Mouse (Mus musculus) hindbrain, embryonic 14.5 days (tissue): ENCODE data around the gene Erich2. TPM values are rescaled to one million over a fixed set of nuclear protein-coding genes. Genes with fewer than 3 reads are reported as not detected.

Source experiments
- ATAC-seq: fragments of 200-750 bp; cut with Nextera tagmentation; 2 replicates; pipeline ENCODE4 v1.8.0; 2017; ENCODE audit warnings: moderate number of reproducible peaks, mild to moderate bottlenecking, moderate TSS enrichment, moderate library complexity; ENCODE audit not compliant: low FRiP score
- DNase-seq: peaks from one replicate; pipeline ENCODE4 v3.0.0-alpha.2; 2015; ENCODE audit warnings: low spot score
- H3K27ac ChIP-seq: fragments of 300-500 bp; sonication (generic); 2 replicates; pipeline ENCODE4 v1.5.1; 2014; ENCODE audit warnings: mild to moderate bottlenecking, moderate library complexity
- H3K27me3 ChIP-seq: fragments of 300-500 bp; sonication (generic); 2 replicates; pipeline ENCODE4 v1.6.1; 2014; ENCODE audit warnings: mild to moderate bottlenecking, low read length, mixed read lengths; ENCODE audit not compliant: control insufficient read depth, insufficient read depth
- H3K36me3 ChIP-seq: fragments of 300-500 bp; sonication (generic); replicated peaks from 2 replicates; pipeline ENCODE4 v1.6.1; 2014; ENCODE audit not compliant: control insufficient read depth, insufficient read depth
- H3K4me1 ChIP-seq: fragments of 300-500 bp; sonication (generic); replicated peaks from 2 replicates; pipeline ENCODE4 v1.6.1; 2014; ENCODE audit warnings: antibody characterized with exemption, low read length, mixed read lengths; ENCODE audit not compliant: control insufficient read depth, insufficient read depth
- H3K4me2 ChIP-seq: fragments of 300-500 bp; sonication (generic); replicated peaks from 2 replicates; pipeline ENCODE4 v1.6.1; 2014; ENCODE audit warnings: mild to moderate bottlenecking, moderate library complexity
- H3K4me3 ChIP-seq: fragments of 300-500 bp; sonication (generic); replicated peaks from 2 replicates; pipeline ENCODE4 v1.5.1; 2014; ENCODE audit warnings: mild to moderate bottlenecking, low read length
- H3K9ac ChIP-seq: fragments of 300-500 bp; sonication (generic); 2 replicates; pipeline ENCODE4 v1.6.1; 2014
- H3K9me3 ChIP-seq: fragments of 300-500 bp; sonication (generic); 2 replicates; pipeline ENCODE4 v1.6.1; 2016; ENCODE audit warnings: low read length; ENCODE audit not compliant: control insufficient read depth
- WGBS: fragments of 180-500 bp; shearing (Covaris S2); extraction: QIAGEN DNeasy Blood & Tissue Kit; methylation state at CpG from one replicate; pipeline ENCODE4 v1.1.7; 2014; 5-methylcytosine and 5-hydroxymethylcytosine counted together
- polyA plus RNA-seq: library from polyadenylated mRNA; unstranded; fragments of >200 nt; fragmentation: Nextera tagmentation; extraction: Ambion mirVana; gene quantifications from 2 replicates; pipeline ENCODE4 v1.2.1, GENCODE M21; 2014

Gene Erich2
- polyA plus RNA-seq, 1 experiment from 2014 or later: 3.8 TPM

- peaks cover 64% of the 10 kb centered on the region for H3K36me3 ChIP-seq
- no peak overlapping the region for H3K9ac ChIP-seq
- ATAC-seq (no peak), DNase-seq (no peak)
- no peak overlapping the region for H3K4me3 ChIP-seq
- H3K27ac ChIP-seq: no peak overlapping the region
- 91% methylated on average over 6 of the region's 6 CpGs for WGBS
- H3K4me2 ChIP-seq: no peak overlapping the region
- H3K27me3 ChIP-seq: no peaks in the 10 kb centered on the region
- H3K9me3 ChIP-seq: no peaks in the 10 kb centered on the region
- 0 out of 2 replicates have a peak, but pooled peaks cover 10% of the 10 kb centered on the region for H3K4me1 ChIP-seq
Observed at GRCm38 (mm10) chr2:70588200-70588599, 79.6 kb downstream of the Erich2 start.

Other genes starting within 250 kb of the Erich2 start
- 3.2 and 6.2 TPM in 2 replicates for gene Sp5, start 33.9 kb upstream of the Erich2 start, polyA plus RNA-seq
- 89.8 and 119 TPM in 2 replicates for gene Gad1, start 44.3 kb downstream of the Erich2 start, polyA plus RNA-seq
- 137 and 146 TPM in 2 replicates for gene Gorasp2, start 152.8 kb downstream of the Erich2 start, polyA plus RNA-seq
- gene Gm26558, start 153.3 kb downstream of the Erich2 start, polyA plus RNA-seq: 4.6 and 5.0 TPM in 2 replicates